Mouse (Mus musculus) lung, embryonic 14.5 days (tissue): Measurements from ENCODE around the gene 4930402F06Rik. TPM values are rescaled to one million over a fixed set of nuclear protein-coding genes. Genes with fewer than 3 reads are reported as not detected.

ENCODE experiments used
- ATAC-seq: fragments of 200-750 bp; cut with Nextera tagmentation; 2 replicates; pipeline ENCODE4 v1.8.0; 2017; ENCODE audit warnings: mild to moderate bottlenecking, moderate TSS enrichment, moderate library complexity; ENCODE audit not compliant: insufficient read depth
- DNase-seq: peaks from one replicate; pipeline ENCODE4 v3.0.0-alpha.2; 2015
- H3K27ac ChIP-seq: fragments of 300-500 bp; sonication (generic); 2 replicates; pipeline ENCODE4 v1.5.1; 2014; ENCODE audit warnings: low read depth, mild to moderate bottlenecking, moderate library complexity
- H3K27me3 ChIP-seq: fragments of 300-500 bp; sonication (generic); 2 replicates; pipeline ENCODE4 v1.6.1; 2014; ENCODE audit warnings: low read length, control low read depth; ENCODE audit not compliant: insufficient read depth
- H3K36me3 ChIP-seq: fragments of 300-500 bp; sonication (generic); 2 replicates; pipeline ENCODE4 v1.6.1; 2014; ENCODE audit warnings: control low read depth; ENCODE audit not compliant: insufficient read depth
- H3K4me1 ChIP-seq: fragments of 300-500 bp; sonication (generic); 2 replicates; pipeline ENCODE4 v1.6.1; 2014; ENCODE audit warnings: antibody characterized with exemption, control low read depth; ENCODE audit not compliant: insufficient read depth
- H3K4me2 ChIP-seq: fragments of 300-500 bp; sonication (generic); 2 replicates; pipeline ENCODE4 v1.6.1; 2014; ENCODE audit warnings: mild to moderate bottlenecking
- H3K4me3 ChIP-seq: fragments of 300-500 bp; sonication (generic); 2 replicates; pipeline ENCODE4 v1.5.1; 2014; ENCODE audit warnings: low read depth, low read length
- H3K9ac ChIP-seq: fragments of 300-500 bp; sonication (generic); 2 replicates; pipeline ENCODE4 v1.6.1; 2014
- H3K9me3 ChIP-seq: fragments of 300-500 bp; sonication (generic); 2 replicates; pipeline ENCODE4 v1.6.1; 2016; ENCODE audit warnings: low read depth, low read length, control low read depth
- CTCF ChIP-seq: IDR thresholded peaks from 2 replicates; pipeline ENCODE4 v1.5.1; 2016; ENCODE audit warnings: antibody characterized with exemption, low read depth
- WGBS: fragments of 180-500 bp; shearing (Covaris S2); extraction: QIAGEN DNeasy Blood & Tissue Kit; methylation state at CpG from one replicate; pipeline ENCODE4 v1.1.7; 2014; 5-methylcytosine and 5-hydroxymethylcytosine counted together
- polyA plus RNA-seq: library from polyadenylated mRNA; unstranded; fragments of >200 nt; fragmentation: Nextera tagmentation; extraction: Ambion mirVana; gene quantifications from 2 replicates; pipeline ENCODE4 v1.2.1, GENCODE M21; 2014

The 4930402F06Rik gene
- polyA plus RNA-seq, 1 experiment from 2014 or later: not detected

GRCm38 (mm10) chr2:35430806-35431205 is 33.8 kb upstream of the 4930402F06Rik start:
- Histone ChIP-seq H3K27ac (no peak overlapping the region), H3K9ac (no peak overlapping the region), H3K4me2 (no peak overlapping the region), H3K4me1 (peaks cover 16% of the 10 kb centered on the region), H3K4me3 (no peak overlapping the region), H3K9me3 (no peaks in the 10 kb centered on the region), H3K27me3 (no peaks in the 10 kb centered on the region), H3K36me3 (no peaks in the 10 kb centered on the region)
- no peak for ATAC-seq
- TF ChIP-seq CTCF: no peak
- WGBS: 87% methylated on average over 8 of the region's 8 CpGs
- no peak for DNase-seq

GRCm38 (mm10) chr2:35428615-35429300 is 31.8 kb upstream of the 4930402F06Rik start:
- Histone ChIP-seq H3K27ac (no peak overlapping the region), H3K4me3 (no peak overlapping the region), H3K9me3 (no peaks in the 10 kb centered on the region), H3K27me3 (no peaks in the 10 kb centered on the region), H3K4me2 (no peak overlapping the region), H3K36me3 (no peaks in the 10 kb centered on the region), H3K9ac (no peak overlapping the region), H3K4me1 (peaks cover 16% of the 10 kb centered on the region)
- TF ChIP-seq CTCF: no peak
- ATAC-seq (no peak), DNase-seq (no peak)
- WGBS: 71% methylated on average over 4 of the region's 4 CpGs

- ATAC-seq: no peak
- no peak overlapping the region for H3K4me3 ChIP-seq
- no peak overlapping the region for H3K4me2 ChIP-seq
- no peak overlapping the region for H3K9ac ChIP-seq
- no peaks in the 10 kb centered on the region for H3K27me3 ChIP-seq
- H3K9me3 ChIP-seq: no peaks in the 10 kb centered on the region
- no peak for DNase-seq
- no peak for TF ChIP-seq CTCF
- H3K36me3 ChIP-seq: peaks cover 6% of the 10 kb centered on the region; the same call in 1 of the 2 replicates
- WGBS: 27% methylated on average over 2 of the region's 2 CpGs
- H3K27ac ChIP-seq: no peak overlapping the region
- peaks cover 8% of the 10 kb centered on the region for H3K4me1 ChIP-seq
These were observed 30.6 kb upstream of the 4930402F06Rik start for GRCm38 (mm10) chr2:35427559-35427958.

- H3K27me3 ChIP-seq: no peaks in the 10 kb centered on the region
- no peaks in the 10 kb centered on the region for H3K9me3 ChIP-seq
- ATAC-seq: no peak
- H3K4me1 ChIP-seq: no peaks in the 10 kb centered on the region
- no peak overlapping the region for H3K27ac ChIP-seq
- WGBS: 87% methylated on average over 1 of the region's 1 CpGs
- H3K4me2 ChIP-seq: no peak overlapping the region
- no peak for DNase-seq
- no peak overlapping the region for H3K9ac ChIP-seq
- TF ChIP-seq CTCF: no peak
- peaks cover 6% of the 10 kb centered on the region; the same call in 1 of the 2 replicates for H3K36me3 ChIP-seq
- no peak overlapping the region for H3K4me3 ChIP-seq
These were observed 26.9 kb upstream of the 4930402F06Rik start for GRCm38 (mm10) chr2:35423711-35424339.

GRCm38 (mm10) chr2:35422384-35422783 is 25.4 kb upstream of the 4930402F06Rik start:
- Histone ChIP-seq H3K4me3 (no peak overlapping the region), H3K4me1 (no peaks in the 10 kb centered on the region), H3K9me3 (no peaks in the 10 kb centered on the region), H3K36me3 (peaks cover 6% of the 10 kb centered on the region; the same call in 1 of the 2 replicates), H3K4me2 (no peak overlapping the region), H3K27ac (no peak overlapping the region), H3K9ac (no peak overlapping the region), H3K27me3 (no peaks in the 10 kb centered on the region)
- no peak for DNase-seq
- no peak for TF ChIP-seq CTCF
- ATAC-seq: no peak
- WGBS: 83% methylated on average over 3 of the region's 3 CpGs

- Histone ChIP-seq H3K9ac (no peak overlapping the region), H3K4me3 (no peak overlapping the region), H3K4me1 (no peaks in the 10 kb centered on the region), H3K27me3 (no peaks in the 10 kb centered on the region), H3K27ac (no peak overlapping the region), H3K4me2 (no peak overlapping the region), H3K36me3 (peaks cover 6% of the 10 kb centered on the region; the same call in 1 of the 2 replicates), H3K9me3 (no peaks in the 10 kb centered on the region)
- 33% methylated on average over 1 of the region's 1 CpGs for whole genome bisulfite sequencing
- no peak for TF ChIP-seq CTCF
- DNase-seq (no peak), ATAC-seq (no peak)
These were observed 23.7 kb upstream of the 4930402F06Rik start for GRCm38 (mm10) chr2:35420681-35421080.

- H3K4me1 ChIP-seq: no peaks in the 10 kb centered on the region
- H3K9me3 ChIP-seq: no peaks in the 10 kb centered on the region
- ATAC-seq: no peak
- H3K4me3 ChIP-seq: no peak overlapping the region
- no peaks in the 10 kb centered on the region for H3K27me3 ChIP-seq
- no peak overlapping the region for H3K27ac ChIP-seq
- WGBS: 93% methylated on average over 2 of the region's 2 CpGs
- H3K4me2 ChIP-seq: no peak overlapping the region
- DNase-seq: no peak
- H3K36me3 ChIP-seq: peaks cover 6% of the 10 kb centered on the region; the same call in 1 of the 2 replicates
- no peak for TF ChIP-seq CTCF
- no peak overlapping the region for H3K9ac ChIP-seq
These were observed 22.7 kb upstream of the 4930402F06Rik start for GRCm38 (mm10) chr2:35419671-35420070.
